Mouse (Mus musculus): ENCODE measurements around the gene Dhx38. TPM values are rescaled to one million over a fixed set of nuclear protein-coding genes. Genes with fewer than 3 reads are reported as not detected.
A peak's percentile ranks its signal among the peaks of the same experiment; 100 is the strongest.

The Dhx38 gene
- polyA plus RNA-seq, 1 experiment from 2014 or later: 14.6 TPM

DNA sequence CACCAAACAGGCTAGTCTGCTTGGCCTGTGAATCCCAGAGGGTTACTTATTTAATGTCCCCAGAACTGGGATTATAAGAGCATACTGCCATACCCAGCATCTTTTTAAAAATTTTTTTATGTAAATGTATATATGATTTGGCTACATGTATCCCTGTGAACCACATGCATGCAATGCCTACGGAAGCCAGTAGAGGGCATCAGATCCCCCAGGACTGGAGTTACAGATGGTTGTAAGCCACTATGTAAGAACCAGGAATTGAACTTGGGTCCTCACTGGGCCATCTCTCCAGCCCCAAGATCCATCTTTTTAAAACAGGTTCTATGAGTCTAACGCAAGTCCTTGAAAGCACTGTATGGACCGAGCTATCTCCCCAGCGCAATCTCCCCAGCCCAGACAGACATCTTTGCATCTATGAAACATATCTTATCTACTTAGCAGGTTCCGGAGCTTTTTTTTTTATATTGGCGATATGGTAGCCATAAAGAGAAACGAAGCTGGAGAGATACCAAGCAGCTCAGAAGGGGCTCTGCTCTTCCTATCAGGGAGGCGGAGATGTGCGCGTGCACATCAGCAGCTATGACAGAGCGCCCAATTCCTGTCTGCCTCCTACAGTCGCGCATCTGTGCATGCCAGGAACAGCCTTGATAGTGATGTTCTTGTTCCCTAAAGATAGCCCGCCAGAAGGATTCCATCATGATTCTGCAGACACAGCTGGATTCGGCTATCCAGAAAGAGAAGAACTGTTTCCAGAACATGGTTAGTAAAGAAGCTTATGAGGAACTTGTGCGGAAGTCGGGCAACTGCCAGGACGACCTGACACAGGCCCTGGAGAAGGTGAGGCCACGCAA, 30.3 kb downstream of the Dhx38 start:
- DNase-seq (ENCODE audit: low spot score) (peak; percentile 41), ATAC-seq (no peak)
- no peaks in the 10 kb centered on the region for H3K36me3 ChIP-seq (ENCODE audit: control insufficient read depth, insufficient read depth, low read length)
- H3K9ac ChIP-seq (ENCODE audit: low read length): no peak overlapping the region
- WGBS: 90% methylated on average over 19 of the region's 19 CpGs
- peaks cover 3% of the 10 kb centered on the region; the same call in 1 of the 2 replicates for H3K4me1 ChIP-seq (ENCODE audit: control insufficient read depth, insufficient read depth, low read length)
- no peaks in the 10 kb centered on the region for H3K27me3 ChIP-seq (replicated peaks; ENCODE audit: control insufficient read depth, insufficient read depth, low read length)
- H3K27ac ChIP-seq (ENCODE audit: low read depth, low read length): no peak overlapping the region
- no peak overlapping the region for H3K4me2 ChIP-seq (ENCODE audit: low read length)
- H3K9me3 ChIP-seq (replicated peaks; ENCODE audit: control insufficient read depth, low read length): no peaks in the 10 kb centered on the region
- no peak overlapping the region for H3K4me3 ChIP-seq (ENCODE audit: low read depth, low read length)

DNA sequence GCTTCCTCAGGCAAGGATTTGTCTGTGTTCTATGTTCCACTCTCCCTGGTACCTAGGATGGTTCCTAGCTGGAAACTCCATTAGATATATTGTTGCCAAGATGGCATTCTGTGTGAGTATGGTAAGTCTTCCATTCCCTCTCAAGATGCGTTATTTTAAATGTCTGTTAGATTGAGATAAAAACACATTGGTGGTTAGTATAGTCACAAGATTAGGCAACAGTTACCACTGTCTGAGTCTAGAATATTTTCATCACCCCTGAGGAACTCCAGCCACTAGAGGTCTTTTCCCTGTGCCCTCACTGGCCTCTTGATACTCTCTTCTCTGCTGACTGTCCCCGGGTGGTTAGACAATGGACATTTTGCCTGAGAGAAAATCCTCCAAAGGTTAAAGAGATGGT, 41.7 kb downstream of the Dhx38 start:
- no peak overlapping the region for H3K9ac ChIP-seq (ENCODE audit: low read length)
- H3K4me2 ChIP-seq (ENCODE audit: low read length): no peak overlapping the region
- no peak for ATAC-seq
- no peak for DNase-seq (ENCODE audit: low spot score)
- WGBS: 81% methylated on average over 2 of the region's 2 CpGs
- no peak overlapping the region for H3K4me3 ChIP-seq (ENCODE audit: low read depth, low read length)
- no peaks in the 10 kb centered on the region for H3K9me3 ChIP-seq (replicated peaks; ENCODE audit: control insufficient read depth, low read length)
- no peaks in the 10 kb centered on the region for H3K36me3 ChIP-seq (ENCODE audit: control insufficient read depth, insufficient read depth, low read length)
- no peaks in the 10 kb centered on the region for H3K4me1 ChIP-seq (ENCODE audit: control insufficient read depth, insufficient read depth, low read length)
- no peak overlapping the region for H3K27ac ChIP-seq (ENCODE audit: low read depth, low read length)
- no peaks in the 10 kb centered on the region for H3K27me3 ChIP-seq (replicated peaks; ENCODE audit: control insufficient read depth, insufficient read depth, low read length)

DNA sequence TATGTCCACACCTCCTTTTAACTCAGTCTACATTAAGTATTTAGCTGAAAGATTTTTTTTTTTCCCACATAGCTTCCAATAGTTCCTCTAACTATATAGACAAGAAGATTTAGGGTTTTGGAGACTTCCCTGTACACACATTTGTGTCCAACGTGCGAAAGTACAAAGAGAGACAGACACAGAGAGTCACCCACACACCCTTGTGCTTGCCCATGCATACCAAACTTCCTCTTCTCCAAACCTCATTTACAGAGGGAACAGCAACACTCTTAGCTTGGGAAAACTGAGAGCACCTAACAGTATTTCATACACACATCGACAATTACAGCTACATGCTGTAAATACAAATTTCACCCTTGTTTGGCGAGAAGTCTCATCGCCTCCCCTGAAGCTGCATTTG, 60.1 kb downstream of the Dhx38 start:
- ATAC-seq: no peak
- no peaks in the 10 kb centered on the region for H3K9me3 ChIP-seq (replicated peaks; ENCODE audit: control insufficient read depth, low read length)
- WGBS: 93% methylated on average over 5 of the region's 5 CpGs

DNA sequence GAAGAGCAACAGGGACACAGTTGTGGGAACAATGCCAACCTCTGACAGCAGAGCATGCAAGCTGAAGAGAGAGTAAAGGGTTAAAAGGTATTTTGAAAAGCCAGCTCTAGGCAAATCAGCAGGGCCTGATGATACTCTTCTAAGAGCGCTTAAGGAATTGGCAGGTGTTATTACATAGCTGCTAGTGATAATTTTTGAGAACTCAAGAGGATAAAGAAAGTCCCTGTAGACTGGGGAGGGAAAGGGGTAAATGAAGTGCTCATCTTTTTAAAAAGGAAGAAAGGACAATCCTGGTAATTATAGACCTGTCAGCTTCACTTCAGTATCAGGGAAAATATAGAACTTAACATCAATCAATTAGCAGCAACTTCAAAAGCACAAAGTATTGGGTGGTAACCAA, 62.1 kb downstream of the Dhx38 start:
- 38% methylated on average over 1 of the region's 1 CpGs for WGBS
- ATAC-seq: no peak
- H3K9me3 ChIP-seq (replicated peaks; ENCODE audit: control insufficient read depth, low read length): no peaks in the 10 kb centered on the region

More for the DNA sequence above, 60.1 kb downstream of the Dhx38 start:
- no peak overlapping the region for H3K4me3 ChIP-seq (ENCODE audit: low read depth, low read length)
- no peaks in the 10 kb centered on the region for H3K27me3 ChIP-seq (replicated peaks; ENCODE audit: control insufficient read depth, insufficient read depth, low read length)
- no peak overlapping the region for H3K4me2 ChIP-seq (ENCODE audit: low read length)
- no peak overlapping the region for H3K9ac ChIP-seq (ENCODE audit: low read length)
- H3K4me1 ChIP-seq (ENCODE audit: control insufficient read depth, insufficient read depth, low read length): no peaks in the 10 kb centered on the region
- no peaks in the 10 kb centered on the region for H3K36me3 ChIP-seq (ENCODE audit: control insufficient read depth, insufficient read depth, low read length)
- no peak overlapping the region for H3K27ac ChIP-seq (ENCODE audit: low read depth, low read length)
- no peak for DNase-seq (ENCODE audit: low spot score)

DNA sequence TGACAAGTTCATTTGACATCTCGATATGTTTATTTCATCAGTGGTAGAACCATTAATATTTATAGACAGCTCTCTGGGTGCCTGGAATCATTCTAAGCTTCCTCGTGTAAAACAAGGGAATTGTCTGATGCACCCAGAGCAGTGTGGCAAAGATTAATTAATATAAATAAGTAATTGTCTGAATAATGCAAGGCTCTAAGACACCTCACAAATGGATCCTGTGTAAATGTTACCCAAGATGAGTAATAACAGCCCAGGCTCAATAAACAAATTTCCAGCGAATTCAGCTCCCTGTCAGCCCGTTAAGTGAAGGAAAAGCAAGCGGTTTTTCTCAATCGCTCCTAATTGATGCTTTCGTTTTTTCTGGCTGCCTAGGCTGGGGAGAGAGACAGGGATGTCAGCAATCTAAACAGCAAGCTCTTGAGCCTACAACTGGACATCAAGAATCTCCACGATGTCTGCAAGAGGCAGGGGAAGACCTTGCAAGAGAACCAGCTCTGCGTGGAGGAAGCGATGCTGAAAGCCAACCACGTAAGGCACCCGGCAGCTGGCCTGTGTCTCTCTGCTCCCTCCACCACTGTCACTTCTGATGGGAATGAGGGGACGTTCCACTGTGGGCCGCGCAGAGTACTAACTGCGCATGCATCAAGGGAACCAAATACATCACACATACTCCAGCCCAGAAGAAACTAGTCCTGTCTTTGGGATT, 66.5 kb downstream of the Dhx38 start:
- H3K27ac ChIP-seq (ENCODE audit: low read depth, low read length): peak overlapping the region; percentile 39; the same call in 1 of the 2 replicates
- DNase-seq (ENCODE audit: low spot score): no peak
- WGBS: 77% methylated on average over 16 of the region's 16 CpGs
- H3K4me2 ChIP-seq (ENCODE audit: low read length): no peak overlapping the region
- no peaks in the 10 kb centered on the region for H3K27me3 ChIP-seq (replicated peaks; ENCODE audit: control insufficient read depth, insufficient read depth, low read length)
- no peaks in the 10 kb centered on the region for H3K36me3 ChIP-seq (ENCODE audit: control insufficient read depth, insufficient read depth, low read length)
- H3K9me3 ChIP-seq (replicated peaks; ENCODE audit: control insufficient read depth, low read length): no peaks in the 10 kb centered on the region
- H3K4me1 ChIP-seq (ENCODE audit: control insufficient read depth, insufficient read depth, low read length): 0 out of 2 replicates have a peak, but pooled peaks cover 3% of the 10 kb centered on the region
- no peak for ATAC-seq
- H3K9ac ChIP-seq (ENCODE audit: low read length): no peak overlapping the region
- no peak overlapping the region for H3K4me3 ChIP-seq (ENCODE audit: low read depth, low read length)

More for the DNA sequence above, 62.1 kb downstream of the Dhx38 start:
- no peak overlapping the region for H3K27ac ChIP-seq (ENCODE audit: low read depth, low read length)
- H3K27me3 ChIP-seq (replicated peaks; ENCODE audit: control insufficient read depth, insufficient read depth, low read length): no peaks in the 10 kb centered on the region
- no peak overlapping the region for H3K9ac ChIP-seq (ENCODE audit: low read length)
- peak; percentile 42 for DNase-seq (ENCODE audit: low spot score)
- no peak overlapping the region for H3K4me3 ChIP-seq (ENCODE audit: low read depth, low read length)
- H3K4me2 ChIP-seq (ENCODE audit: low read length): no peak overlapping the region
- H3K36me3 ChIP-seq (ENCODE audit: control insufficient read depth, insufficient read depth, low read length): no peaks in the 10 kb centered on the region
- no peaks in the 10 kb centered on the region for H3K4me1 ChIP-seq (ENCODE audit: control insufficient read depth, insufficient read depth, low read length)

Other genes with a start within 250 kb of the Dhx38 start
- 0.58 and 0.61 TPM in 2 replicates for gene Pmfbp1, start 71.8 kb downstream of the Dhx38 start, polyA plus RNA-seq (2014; fragmentation: Nextera tagmentation; extraction: Ambion mirVana)
- gene Txnl4b, start within 50 bp of the Dhx38 start, polyA plus RNA-seq (2014; fragmentation: Nextera tagmentation; extraction: Ambion mirVana): 33.4 and 34.1 TPM in 2 replicates
- 0.13 and 0.64 TPM in 2 replicates for gene Hp, start 13.3 kb upstream of the Dhx38 start, polyA plus RNA-seq (2014; fragmentation: Nextera tagmentation; extraction: Ambion mirVana)
- 33.4 and 34.8 TPM in 2 replicates for gene Dhodh, start 42.8 kb upstream of the Dhx38 start, polyA plus RNA-seq (2014; fragmentation: Nextera tagmentation; extraction: Ambion mirVana)
- gene Pkd1l3, start 48.7 kb upstream of the Dhx38 start, polyA plus RNA-seq (2014; fragmentation: Nextera tagmentation; extraction: Ambion mirVana): 0.11 TPM in 1 of 2 replicates, not detected in the other
- 172 and 187 TPM in 2 replicates for gene Ist1, start 127.4 kb upstream of the Dhx38 start, polyA plus RNA-seq (2014; fragmentation: Nextera tagmentation; extraction: Ambion mirVana)
- 73.9 and 76.2 TPM in 2 replicates for gene Zfp821, start 139.7 kb upstream of the Dhx38 start, polyA plus RNA-seq (2014; fragmentation: Nextera tagmentation; extraction: Ambion mirVana)
- 3.4 and 3.8 TPM in 2 replicates for gene Atxn1l, start 171.9 kb upstream of the Dhx38 start, polyA plus RNA-seq (2014; fragmentation: Nextera tagmentation; extraction: Ambion mirVana)
- gene Ap1g1, start 212.7 kb upstream of the Dhx38 start, polyA plus RNA-seq (2014; fragmentation: Nextera tagmentation; extraction: Ambion mirVana): 33.5 and 35.7 TPM in 2 replicates

All from forebrain, embryonic 14.5 days (tissue).